Comparison of ENCODE assay signal across 13 mouse cellular contexts in the genomic region with DNA sequence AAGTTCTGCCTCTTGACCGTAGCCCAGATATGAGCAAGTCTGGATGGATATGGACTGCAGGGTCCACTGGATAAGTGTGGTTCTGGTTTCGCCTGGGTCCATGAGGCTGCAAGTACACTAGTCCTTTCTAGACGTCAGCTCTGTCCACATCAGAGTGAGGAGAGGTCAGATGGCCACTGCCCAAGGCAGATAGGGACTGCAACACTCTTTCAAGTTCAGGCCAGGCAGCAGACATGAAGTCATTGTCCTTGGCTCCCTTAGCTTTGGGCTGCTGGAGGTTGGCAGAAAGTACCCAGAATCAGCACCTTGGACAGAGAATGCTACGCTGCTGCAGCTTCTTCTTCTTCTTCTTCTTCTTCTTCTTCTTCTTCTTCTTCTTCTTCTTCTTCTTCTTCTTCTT. TPM values are rescaled to one million over a fixed set of nuclear protein-coding genes. Genes with fewer than 3 reads are reported as not detected.
DNase-seq lines count a peak whose midpoint lies in the region; ATAC-seq and TF ChIP-seq lines count a peak whose summit lies in the region.
"Had no signal": no experiment of that assay in that cellular context is flagged by ENCODE, and none has a peak within 500 bp of the region (broad histone marks: within the 10 kb centered on the region; RNA-seq: fewer than 3 reads in every experiment).

No protein-coding gene starts in this region.

- H3K27me3 ChIP-seq in cerebellum, adult 2 months (ENCODE audit: control insufficient read depth, insufficient read depth, low read length) = no peaks in the 10 kb centered on the region
- H3K27me3 ChIP-seq in splenic B cell, adult 2 months (ENCODE audit: control insufficient read depth, insufficient read depth, low read length, poor library complexity, severe bottlenecking) = no peaks in the 10 kb centered on the region
- no peaks in the 10 kb centered on the region for H3K27me3 ChIP-seq in liver, postnatal 0 days (ENCODE audit: insufficient read depth, low read length)
- no peaks in the 10 kb centered on the region for H3K27me3 ChIP-seq in stomach, postnatal 0 days (ENCODE audit: control insufficient read depth, insufficient read depth, low read length)

- no peak for TF ChIP-seq EP300 in liver, postnatal 0 days (IDR thresholded peaks at IDR 0.05; ENCODE audit: low read depth)
- no peak for TF ChIP-seq EP300 in stomach, postnatal 0 days (optimal IDR thresholded peaks at IDR 0.05)

- H3K36me3 ChIP-seq in splenic B cell, adult 2 months (ENCODE audit: control insufficient read depth, insufficient read depth, low read length, poor library complexity, severe bottlenecking) = no peaks in the 10 kb centered on the region
- no peaks in the 10 kb centered on the region for H3K36me3 ChIP-seq in liver, postnatal 0 days (replicated peaks; ENCODE audit: insufficient read depth, low read length)
- H3K36me3 ChIP-seq in stomach, postnatal 0 days (ENCODE audit: control insufficient read depth, insufficient read depth, low read length) = no peaks in the 10 kb centered on the region
- H3K36me3 ChIP-seq: midbrain, embryonic 10.5 days had no signal

- no peak for ATAC-seq in liver, postnatal 0 days
- ATAC-seq in stomach, postnatal 0 days (ENCODE audit: low FRiP score, low TSS enrichment) = no peak
- ATAC-seq: CD4-positive, CD25-positive, alpha-beta regulatory T cell, adult 4 months had no signal

- peaks cover 54% of the 10 kb centered on the region for H3K4me1 ChIP-seq in cerebellum, adult 2 months (ENCODE audit: control insufficient read depth, insufficient read depth, low read length)
- H3K4me1 ChIP-seq in liver, postnatal 0 days (ENCODE audit: insufficient read depth) = no peaks in the 10 kb centered on the region
- no peaks in the 10 kb centered on the region for H3K4me1 ChIP-seq in stomach, postnatal 0 days (replicated peaks; ENCODE audit: control insufficient read depth, insufficient read depth)

- H3K4me2 ChIP-seq in liver, postnatal 0 days (ENCODE audit: low read depth, low read length) = no peak overlapping the region
- H3K4me2 ChIP-seq in stomach, postnatal 0 days (replicated peaks; ENCODE audit: low read depth) = no peak overlapping the region
- H3K4me2 ChIP-seq: hindbrain, embryonic 14.5 days had no signal

- 47% methylated on average over 4 of the region's 4 CpGs for WGBS in cerebellum, adult 2 months
- 53% methylated on average over 4 of the region's 4 CpGs for WGBS in liver, postnatal 0 days (ENCODE audit: insufficient replicate concordance)
- WGBS in stomach, postnatal 0 days = 69% methylated on average over 4 of the region's 4 CpGs

- TF ChIP-seq CTCF in cerebellum, adult 2 months (IDR thresholded peaks at IDR 0.05; ENCODE audit: borderline replicate concordance, insufficient read depth, low read depth, low read length) = no peak
- no peak for TF ChIP-seq CTCF in liver, postnatal 0 days (IDR thresholded peaks at IDR 0.05; ENCODE audit: low read depth)
- no peak for TF ChIP-seq CTCF in stomach, postnatal 0 days (IDR thresholded peaks at IDR 0.05; ENCODE audit: low read depth)

- no peak for TF ChIP-seq POLR2A in cerebellum, adult 2 months (IDR thresholded peaks at IDR 0.05; ENCODE audit: borderline replicate concordance, insufficient read depth, low read length)

- peak; percentile 34 to 47 for DNase-seq in cerebellum, adult 2 months
- no peak for DNase-seq in cerebellum, postnatal 4 days (ENCODE audit: low spot score in 2 of 2)
- peak; percentile 13 for DNase-seq in ovary, postnatal 36 days (ENCODE audit: low spot score)
- DNase-seq in ovary, postnatal 10 days (ENCODE audit: low spot score) = no peak
- DNase-seq in cerebellum, adult 9-10 months = peak; percentile 66
- DNase-seq in splenic B cell, adult 2 months (ENCODE audit: low read depth, low spot score) = peak; percentile 5
- DNase-seq in liver, postnatal 0 days = no peak
- DNase-seq in stomach, postnatal 0 days (ENCODE audit: low spot score) = no peak
- DNase-seq: liver had no signal

- H3K9me3 ChIP-seq in liver, postnatal 0 days (ENCODE audit: low read length) = no peaks in the 10 kb centered on the region
- H3K9me3 ChIP-seq in stomach, postnatal 0 days (ENCODE audit: control insufficient read depth, low read length) = no peaks in the 10 kb centered on the region
- H3K9me3 ChIP-seq: midbrain, embryonic 10.5 days had no signal

- H3K4me3 ChIP-seq in cerebellum, adult 2 months (replicated peaks; ENCODE audit: insufficient read depth, low read depth, low read length) = no peak overlapping the region
- H3K4me3 ChIP-seq in liver, postnatal 0 days (ENCODE audit: low read depth, low read length) = no peak overlapping the region
- H3K4me3 ChIP-seq in stomach, postnatal 0 days (ENCODE audit: low read depth, low read length) = no peak overlapping the region
- H3K4me3 ChIP-seq: erythroblast, embryonic 14.5 days; midbrain, embryonic 10.5 days had no signal

- H3K9ac ChIP-seq in liver, postnatal 0 days (replicated peaks) = no peak overlapping the region
- no peak overlapping the region for H3K9ac ChIP-seq in stomach, postnatal 0 days (ENCODE audit: low read length)
- H3K9ac ChIP-seq: hindbrain, embryonic 14.5 days had no signal

- peak overlapping the region; percentile 23 for H3K27ac ChIP-seq in cerebellum, adult 2 months (ENCODE audit: insufficient read depth, low read length)
- no peak overlapping the region for H3K27ac ChIP-seq in liver, postnatal 0 days (ENCODE audit: low read depth)
- H3K27ac ChIP-seq in stomach, postnatal 0 days (replicated peaks) = no peak overlapping the region
- H3K27ac ChIP-seq: hindbrain, embryonic 14.5 days; midbrain, embryonic 10.5 days had no signal

RNA-seq across cellular contexts. Expression of gene Tmem63c, which starts 19.0 kb away (rescaled TPM):
- 55.9 and 71.0 TPM in 2 replicates for polyA plus RNA-seq in cerebellum, adult 2 months (2012; rRNA removed)
- not detected in 2 replicates for polyA plus RNA-seq in liver, postnatal 0 days (2015; fragmentation: Nextera tagmentation; extraction: Ambion mirVana)
- 0.72 and 0.74 TPM in 2 replicates for polyA plus RNA-seq in stomach, postnatal 0 days (2015; fragmentation: Nextera tagmentation; extraction: Ambion mirVana)
- polyA plus RNA-seq: erythroblast, embryonic 14.5 days had no signal

RNA-seq across cellular contexts. Expression of gene Zdhhc22, which starts 49.9 kb away (rescaled TPM):
- 28.1 and 29.3 TPM in 2 replicates for polyA plus RNA-seq in cerebellum, adult 2 months (2012; rRNA removed)
- not detected in 2 replicates for polyA plus RNA-seq in liver, postnatal 0 days (2015; fragmentation: Nextera tagmentation; extraction: Ambion mirVana)
- 0.53 and 0.58 TPM in 2 replicates for polyA plus RNA-seq in stomach, postnatal 0 days (2015; fragmentation: Nextera tagmentation; extraction: Ambion mirVana)
- polyA plus RNA-seq: erythroblast, embryonic 14.5 days had no signal

Comparison
In these comparisons a context has a peak if more than half of its experiments do, and no peak if none do; other contexts are left out.
1. DNase-seq: peak in cerebellum, adult 2 months (2 of 2), ovary, postnatal 36 days (single experiment), cerebellum, adult 9-10 months (single experiment) and splenic B cell, adult 2 months (single experiment); none in cerebellum, postnatal 4 days (0 of 2), ovary, postnatal 10 days (single experiment), liver, postnatal 0 days (single experiment) and stomach, postnatal 0 days (single experiment).
2. RNA of gene Tmem63c, which starts 19.0 kb away (polyA plus RNA-seq): 55.9 to 71.0 TPM in cerebellum, adult 2 months; 0.72 to 0.74 TPM in stomach, postnatal 0 days and not detected in liver, postnatal 0 days; every median in the first group is over 10 times any median in the second.
3. RNA of gene Zdhhc22, which starts 49.9 kb away (polyA plus RNA-seq): 28.1 to 29.3 TPM in cerebellum, adult 2 months; 0.53 to 0.58 TPM in stomach, postnatal 0 days and not detected in liver, postnatal 0 days; every median in the first group is over 10 times any median in the second.